In genomic region chr11:121039302-121039701, GRCm38 (mm10) we compare ENCODE assay signal across 18 mouse cellular contexts. TPM values are rescaled to one million over a fixed set of nuclear protein-coding genes. Genes with fewer than 3 reads are reported as not detected.
DNase-seq lines count a peak whose midpoint lies in the region; ATAC-seq and TF ChIP-seq lines count a peak whose summit lies in the region.
"Had no signal": no experiment of that assay in that cellular context is flagged by ENCODE, and none has a peak within 500 bp of the region (broad histone marks: within the 10 kb centered on the region; RNA-seq: fewer than 3 reads in every experiment).

Gene Cd7, minus strand, starts transcription at chr11:121039418.

- no peak for TF ChIP-seq CTCF in forebrain, postnatal 0 days (IDR thresholded peaks at IDR 0.05; ENCODE audit: low read depth)
- no peak for TF ChIP-seq CTCF in kidney, adult 2 months (conservative IDR thresholded peaks at IDR 0.05; ENCODE audit: insufficient read depth, insufficient read length, low read depth, low read length)

- H3K4me3 ChIP-seq in forebrain, embryonic 11.5 days (ENCODE audit: low read depth, low read length), result no peak within 1 kb of the TSS
- no peak within 1 kb of the TSS for H3K4me3 ChIP-seq in forebrain, postnatal 0 days (ENCODE audit: low read depth, low read length)
- H3K4me3 ChIP-seq in kidney, adult 2 months (ENCODE audit: insufficient read depth, low read depth, low read length), result no peak within 1 kb of the TSS
- H3K4me3 ChIP-seq: heart, embryonic 12.5 days; hindbrain, embryonic 10.5 days had no signal

- no peaks in the 10 kb centered on the region for H3K9me3 ChIP-seq in forebrain, embryonic 11.5 days (ENCODE audit: control insufficient read depth, low read length)
- no peaks in the 10 kb centered on the region for H3K9me3 ChIP-seq in forebrain, postnatal 0 days (ENCODE audit: low read length)
- H3K9me3 ChIP-seq: heart, embryonic 12.5 days; hindbrain, embryonic 10.5 days had no signal

- ATAC-seq in forebrain, embryonic 11.5 days (replicated peaks; ENCODE audit: low FRiP score), result no peak
- no peak for ATAC-seq in forebrain, postnatal 0 days
- peak; percentile 53 for ATAC-seq in megakaryocyte, adult 5-6 weeks (ENCODE audit: poor library complexity, severe bottlenecking)
- ATAC-seq: forebrain, embryonic 16.5 days; intestine, postnatal 0 days; liver, postnatal 0 days had no signal

- no peak within 1 kb of the TSS for H3K9ac ChIP-seq in forebrain, embryonic 11.5 days (ENCODE audit: low read length)
- H3K9ac ChIP-seq in forebrain, postnatal 0 days, result no peak within 1 kb of the TSS
- H3K9ac ChIP-seq: heart, embryonic 12.5 days; liver, postnatal 0 days had no signal

- no peaks in the 10 kb centered on the region for H3K4me1 ChIP-seq in forebrain, embryonic 11.5 days (replicated peaks; ENCODE audit: control insufficient read depth, insufficient read depth, low read length)
- no peaks in the 10 kb centered on the region for H3K4me1 ChIP-seq in forebrain, postnatal 0 days (ENCODE audit: insufficient read depth)
- no peaks in the 10 kb centered on the region for H3K4me1 ChIP-seq in kidney, adult 2 months (ENCODE audit: control insufficient read depth, insufficient read depth, low read length)
- H3K4me1 ChIP-seq: heart, embryonic 12.5 days had no signal

- H3K27me3 ChIP-seq in forebrain, embryonic 11.5 days (ENCODE audit: control insufficient read depth, insufficient read depth, low read length), result no peaks in the 10 kb centered on the region; the same call in 1 of the 2 replicates
- no peaks in the 10 kb centered on the region for H3K27me3 ChIP-seq in forebrain, postnatal 0 days (ENCODE audit: insufficient read depth, low read length)
- H3K27me3 ChIP-seq in kidney, adult 2 months (replicated peaks; ENCODE audit: control insufficient read depth, insufficient read depth, low read length), result no peaks in the 10 kb centered on the region

- no peaks in the 10 kb centered on the region for H3K36me3 ChIP-seq in forebrain, embryonic 11.5 days (ENCODE audit: control insufficient read depth, insufficient read depth, low read length)
- H3K36me3 ChIP-seq in forebrain, postnatal 0 days (ENCODE audit: insufficient read depth), result no peaks in the 10 kb centered on the region
- H3K36me3 ChIP-seq in kidney, adult 2 months (ENCODE audit: control insufficient read depth, insufficient read depth, low read length), result no peaks in the 10 kb centered on the region
- H3K36me3 ChIP-seq: heart, embryonic 12.5 days; hindbrain, embryonic 10.5 days had no signal

- TF ChIP-seq POLR2A in kidney, adult 2 months (IDR thresholded peaks at IDR 0.05; ENCODE audit: low read depth, low read length), result no peak

- peak; percentile 18 for DNase-seq in forebrain, embryonic 11.5 days (ENCODE audit: low spot score)
- no peak for DNase-seq in forebrain, postnatal 0 days
- peak; percentile 70 for DNase-seq in T-cell, adult 2 months (ENCODE audit: low spot score)
- DNase-seq in thymus, postnatal 10 days (ENCODE audit: low spot score in 2 of 2), result peak; percentile 7 to 28
- no peak for DNase-seq in adrenal gland, postnatal 25 days
- no peak for DNase-seq in kidney, adult 2 months
- no peak for DNase-seq in gastrocnemius, postnatal 36 days
- DNase-seq: cerebellum, adult 9-10 months; gastrocnemius, postnatal 25 days; kidney, postnatal 14 days; liver, postnatal 0 days; right cerebral cortex, postnatal 14 days had no signal

- H3K27ac ChIP-seq in forebrain, embryonic 11.5 days (ENCODE audit: low read depth, low read length), result no peak within 1 kb of the TSS
- no peak within 1 kb of the TSS for H3K27ac ChIP-seq in forebrain, postnatal 0 days (ENCODE audit: low read depth, low read length)
- H3K27ac ChIP-seq in kidney, adult 2 months (ENCODE audit: insufficient read depth, low read depth, low read length), result no peak within 1 kb of the TSS
- H3K27ac ChIP-seq: macrophage had no signal

- WGBS in forebrain, embryonic 11.5 days, result 79% methylated on average over 5 of the region's 5 CpGs
- 82% methylated on average over 5 of the region's 5 CpGs for WGBS in forebrain, postnatal 0 days
- WGBS in kidney, adult 2 months, result 78% methylated on average over 5 of the region's 5 CpGs

- intact Hi-C loops in gastrocnemius, postnatal 36 days (cut with DNase I), result loop anchor here (2.0 kb wide), 1 partner anchor 21 kb away; no protein-coding TSS in a partner anchor

- no peak within 1 kb of the TSS for H3K4me2 ChIP-seq in forebrain, embryonic 11.5 days (ENCODE audit: low read depth, low read length, severe bottlenecking)
- no peak within 1 kb of the TSS for H3K4me2 ChIP-seq in forebrain, postnatal 0 days (ENCODE audit: low read depth)
- H3K4me2 ChIP-seq: heart, embryonic 12.5 days had no signal

RNA-seq across cellular contexts. Expression of gene Cd7, which starts in this region (rescaled TPM):
- not detected in 2 replicates for polyA plus RNA-seq in forebrain, embryonic 11.5 days (2014; fragmentation: Nextera tagmentation; extraction: Ambion mirVana)
- total RNA-seq in forebrain, postnatal 0 days (2014; rRNA removed), result not detected in 2 replicates
- not detected in 2 replicates for polyA plus RNA-seq in forebrain, postnatal 0 days (2015; fragmentation: Nextera tagmentation; extraction: Ambion mirVana)
- 52.3 and 53.9 TPM in 2 replicates for total RNA-seq in megakaryocyte, adult 5-6 weeks (2015)
- total RNA-seq in megakaryocyte, adult 5-6 weeks (2017), result 14.8 and 17.3 TPM in 2 replicates
- not detected in 2 replicates for total RNA-seq in adrenal gland, postnatal 25 days (2021)
- polyA plus RNA-seq in kidney, adult 2 months (2012; rRNA removed), result 1.2 and 3.0 TPM in 2 replicates
- total RNA-seq in gastrocnemius, postnatal 36 days (2021), result not detected
- total RNA-seq: gastrocnemius, postnatal 25 days had no signal
- polyA plus RNA-seq: forebrain, embryonic 16.5 days; heart, embryonic 12.5 days; hindbrain, embryonic 10.5 days had no signal

Comparison
In these comparisons a context has a peak if more than half of its experiments do, and no peak if none do; other contexts are left out.
1. RNA of gene Cd7 (total RNA-seq): 14.8 to 53.9 TPM in megakaryocyte, adult 5-6 weeks; not detected in forebrain, postnatal 0 days, not detected in adrenal gland, postnatal 25 days and not detected in gastrocnemius, postnatal 36 days; every median in the first group is over 10 times any median in the second.
2. Peak in DNase-seq in forebrain, embryonic 11.5 days; RNA of the gene not detected or under 1 TPM.
3. DNase-seq: peak in T-cell, adult 2 months (single experiment) and thymus, postnatal 10 days (2 of 2); none in forebrain, postnatal 0 days (single experiment), adrenal gland, postnatal 25 days (single experiment), kidney, adult 2 months (single experiment) and gastrocnemius, postnatal 36 days (0 of 2).